Mouse (Mus musculus): ENCODE measurements around the gene Brat1.

Gene Brat1

DNA sequence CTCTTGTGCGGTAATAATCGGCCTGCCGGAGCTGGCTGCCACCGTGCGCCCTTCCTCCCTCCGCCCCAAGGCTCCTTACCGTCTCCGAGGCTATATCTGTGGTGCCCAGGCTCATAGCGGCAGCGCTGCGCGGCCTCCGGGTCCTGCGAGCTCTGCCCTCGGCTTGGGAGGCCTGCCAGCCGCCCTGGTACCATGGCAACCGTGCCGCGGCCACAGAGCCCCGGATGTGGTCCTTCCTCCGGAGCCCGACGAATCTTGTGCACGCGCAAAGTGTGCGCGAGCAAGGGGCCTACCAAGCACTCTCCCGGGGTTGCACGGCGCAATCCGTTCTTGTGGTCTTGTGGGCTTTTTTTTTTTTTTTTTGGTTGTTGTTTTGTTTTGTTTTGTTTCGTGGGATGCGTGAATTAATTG is 2.7 kb upstream of the Brat1 start, which contains the start of gene Iqce:
Gene Iqce (minus strand): TSS at position 276 of the 411 bp plus-strand sequence.
- peak; percentile 99 for DNase-seq

DNA sequence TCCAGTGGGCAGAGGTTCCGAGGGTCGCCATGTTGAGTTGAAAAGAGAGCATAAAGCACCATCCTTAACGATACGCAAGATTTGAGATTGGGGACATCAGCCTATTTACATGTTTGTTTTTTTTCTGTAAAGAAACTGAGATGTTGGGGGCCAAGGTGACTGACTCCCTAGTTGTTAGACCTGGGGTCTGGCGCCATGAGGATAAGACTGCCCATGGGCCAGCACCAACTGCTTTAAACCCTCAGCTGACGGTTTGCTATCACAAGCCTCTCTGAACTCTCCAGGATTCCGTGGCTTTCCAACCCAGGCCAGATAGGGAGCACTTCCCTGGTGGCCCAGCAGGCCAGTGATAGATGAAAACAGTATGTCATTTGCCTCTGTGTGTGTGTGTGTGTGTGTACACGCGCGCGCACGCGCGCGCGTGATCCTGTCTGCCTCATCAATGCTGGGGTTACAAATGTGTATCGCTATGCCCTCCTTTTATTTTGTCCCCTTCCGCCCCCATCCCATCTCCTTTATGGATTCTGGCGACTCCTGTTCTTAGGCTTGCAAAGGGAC is 2.1 kb upstream of the Brat1 start:
- DNase-seq: peak; percentile 93

DNA sequence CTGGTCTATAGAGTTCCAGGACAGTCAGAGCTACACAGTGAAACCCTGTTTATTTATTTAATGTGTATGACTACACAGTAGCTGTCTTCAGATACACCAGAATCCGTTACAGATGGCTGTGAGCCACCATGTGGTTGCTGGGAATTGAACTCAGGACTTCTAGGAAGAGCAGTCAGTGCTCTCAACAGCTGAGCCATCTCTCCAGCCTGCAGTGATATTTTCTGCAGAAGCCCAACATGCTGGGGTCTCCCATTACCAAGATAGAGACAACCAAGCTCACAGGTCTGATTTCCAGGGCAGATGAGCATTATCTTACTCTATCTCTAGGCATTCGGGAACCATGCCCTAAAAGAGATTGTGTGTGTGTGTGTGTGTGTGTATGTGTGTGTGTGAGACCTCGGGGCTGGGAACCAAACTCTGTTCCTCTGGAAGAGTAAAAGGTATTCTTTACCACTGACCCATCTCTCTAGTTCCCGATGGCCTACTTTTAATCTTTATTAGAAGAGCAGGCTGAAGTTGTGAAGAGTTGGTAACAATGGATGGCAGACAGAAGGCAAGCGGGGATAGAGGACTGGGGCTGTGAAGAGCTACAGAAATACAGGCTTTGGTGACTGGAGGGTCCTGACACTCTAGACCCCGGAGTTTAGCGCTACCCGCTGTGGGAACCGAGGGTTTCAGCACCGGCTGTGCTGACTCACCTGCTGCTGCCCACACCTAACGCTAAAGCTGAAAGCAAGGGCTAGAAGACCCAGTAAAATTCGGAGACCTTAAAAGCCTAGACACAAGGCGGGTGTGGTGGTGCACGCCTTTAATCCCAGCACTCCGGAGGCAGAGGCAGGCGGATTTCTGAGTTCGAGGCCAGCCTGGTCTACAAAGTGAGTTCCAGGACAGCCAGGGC is 1.1 kb upstream of the Brat1 start:
- peak; percentile 86 for DNase-seq

DNA sequence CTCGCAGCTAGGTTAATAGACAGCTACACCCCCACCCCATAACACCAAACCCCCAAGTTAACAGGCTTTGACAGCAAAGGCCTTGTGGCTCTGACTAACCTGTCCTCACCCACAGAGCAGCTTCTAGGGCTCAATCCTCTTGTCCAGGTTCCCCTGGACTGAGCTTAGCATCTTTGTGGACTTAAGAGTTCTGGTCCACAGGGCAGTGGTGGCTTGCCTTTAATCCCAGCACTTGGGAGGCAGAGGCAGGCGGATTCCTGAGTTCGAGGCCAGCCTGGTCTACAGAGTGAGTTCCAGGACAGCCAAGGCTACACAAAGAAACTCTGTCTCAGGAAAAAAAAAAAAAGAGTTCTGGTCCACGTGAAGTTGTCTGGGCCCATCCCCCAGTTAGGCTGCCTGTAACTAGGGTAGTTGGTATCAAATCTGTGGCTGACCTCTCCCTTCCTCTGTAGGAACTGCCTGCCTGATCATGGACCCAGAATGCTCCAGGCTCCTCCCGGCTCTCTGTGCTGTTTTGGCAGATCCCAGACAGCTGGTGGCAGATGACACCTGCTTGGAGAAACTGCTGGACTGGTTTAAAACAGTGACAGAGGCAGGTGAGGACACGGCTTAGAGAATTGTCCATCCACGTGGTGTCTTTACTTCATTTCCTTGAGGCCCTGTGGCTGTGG is 825 bp downstream of the Brat1 start:
- peak; percentile 95 for DNase-seq

DNA sequence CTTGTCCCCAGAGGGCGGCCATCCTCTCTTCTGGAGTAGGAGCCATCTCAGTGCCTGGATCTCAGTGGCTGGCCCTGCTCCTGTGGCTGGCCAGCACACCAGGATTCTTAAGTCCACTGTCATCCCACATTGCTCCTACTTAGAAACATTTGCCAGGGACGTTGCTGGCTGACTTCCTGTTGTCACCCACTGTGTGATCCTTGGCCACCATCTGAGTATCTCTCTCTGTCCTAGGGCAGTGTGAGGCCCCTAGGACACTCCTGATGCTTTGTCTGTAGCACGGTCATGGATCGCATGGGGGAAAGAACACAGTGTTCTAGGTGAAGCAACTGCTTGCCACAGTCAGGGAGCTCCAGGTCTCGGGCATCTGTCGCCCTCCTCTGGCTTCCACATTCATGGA is 5.5 kb downstream of the Brat1 start:
- no peak for DNase-seq

DNA sequence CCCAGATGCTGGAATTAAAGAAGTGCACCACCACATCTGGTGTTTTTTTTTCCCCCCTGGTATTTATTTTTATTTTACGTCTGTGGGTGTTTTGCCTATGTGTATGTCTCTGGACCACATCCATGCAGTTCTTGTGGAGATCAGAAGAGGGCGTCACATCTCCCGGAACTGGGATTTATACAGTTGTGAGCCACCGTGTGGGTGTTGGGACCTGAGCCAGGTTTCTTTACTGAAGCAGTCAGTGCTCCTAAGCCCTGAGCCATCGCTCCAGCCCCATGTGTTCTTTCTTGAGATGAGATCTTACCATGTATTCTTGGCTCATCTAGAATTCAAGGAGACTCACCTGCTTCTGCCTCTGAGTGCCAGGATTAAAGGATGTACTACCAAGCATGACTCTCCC is 6.2 kb downstream of the Brat1 start:
- no peak for DNase-seq

DNA sequence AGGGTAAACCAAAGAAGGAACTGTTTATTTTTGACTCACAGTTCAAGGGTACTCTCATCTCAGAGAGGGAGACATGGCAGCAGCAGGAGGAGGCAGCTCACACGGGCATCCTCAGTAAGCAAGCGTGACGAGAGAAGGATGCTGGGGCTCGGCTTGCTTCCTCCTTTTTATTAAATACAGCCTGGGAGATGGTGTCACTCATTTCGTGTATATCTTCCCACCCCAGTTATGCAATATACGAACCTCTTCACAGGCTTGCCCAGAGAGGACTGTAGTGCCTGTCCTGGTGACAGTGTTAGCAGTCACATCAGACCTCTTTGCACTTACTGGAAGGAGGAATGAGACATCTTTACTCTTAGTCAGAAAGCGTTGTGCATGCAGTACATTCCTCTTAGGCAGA is 16.0 kb downstream of the Brat1 start:
- DNase-seq: no peak

DNA sequence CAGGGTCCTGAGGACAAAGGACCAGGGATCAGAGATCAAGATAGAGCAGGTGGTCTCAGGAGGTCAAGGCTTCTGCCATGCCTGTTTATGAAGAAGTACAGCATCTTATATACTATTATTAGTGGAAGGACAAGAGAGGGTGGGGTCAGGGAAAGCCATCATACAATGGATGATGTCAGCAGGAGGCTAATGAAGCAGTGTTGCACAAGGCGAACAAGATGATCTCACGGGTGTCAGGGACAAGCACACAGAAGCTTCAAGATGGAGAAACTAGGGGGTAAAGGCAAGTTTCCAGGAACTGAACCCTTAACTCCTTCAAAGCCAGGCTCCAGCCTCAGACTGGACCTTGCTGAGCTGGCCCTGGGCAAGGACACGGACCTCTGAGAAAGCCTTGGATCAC is 17.3 kb downstream of the Brat1 start:
- DNase-seq: no peak

DNA sequence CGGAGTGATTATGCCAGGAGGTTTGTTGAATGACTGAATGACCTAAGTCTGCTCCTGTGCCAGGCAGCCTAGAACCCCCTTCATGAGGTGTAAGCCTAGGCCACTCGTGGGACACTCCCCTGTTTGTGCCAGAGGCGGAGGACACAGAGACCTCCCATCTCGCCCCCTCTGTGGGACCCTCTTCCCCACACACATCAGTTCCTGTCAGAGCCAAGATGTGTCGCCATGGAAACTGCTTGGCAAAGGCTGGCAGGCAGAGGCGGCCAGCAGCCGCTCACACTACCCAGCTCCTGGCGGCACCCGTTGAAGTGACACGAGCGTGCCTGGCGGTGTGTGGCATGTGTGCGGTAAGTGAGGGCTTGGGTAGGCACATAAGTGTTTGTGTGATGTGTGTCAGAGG is 19.0 kb downstream of the Brat1 start, which contains the start of gene Amz1:
Gene Amz1 (plus strand): TSS at position 306 of the 400 bp plus-strand sequence.
- no peak for DNase-seq

DNA sequence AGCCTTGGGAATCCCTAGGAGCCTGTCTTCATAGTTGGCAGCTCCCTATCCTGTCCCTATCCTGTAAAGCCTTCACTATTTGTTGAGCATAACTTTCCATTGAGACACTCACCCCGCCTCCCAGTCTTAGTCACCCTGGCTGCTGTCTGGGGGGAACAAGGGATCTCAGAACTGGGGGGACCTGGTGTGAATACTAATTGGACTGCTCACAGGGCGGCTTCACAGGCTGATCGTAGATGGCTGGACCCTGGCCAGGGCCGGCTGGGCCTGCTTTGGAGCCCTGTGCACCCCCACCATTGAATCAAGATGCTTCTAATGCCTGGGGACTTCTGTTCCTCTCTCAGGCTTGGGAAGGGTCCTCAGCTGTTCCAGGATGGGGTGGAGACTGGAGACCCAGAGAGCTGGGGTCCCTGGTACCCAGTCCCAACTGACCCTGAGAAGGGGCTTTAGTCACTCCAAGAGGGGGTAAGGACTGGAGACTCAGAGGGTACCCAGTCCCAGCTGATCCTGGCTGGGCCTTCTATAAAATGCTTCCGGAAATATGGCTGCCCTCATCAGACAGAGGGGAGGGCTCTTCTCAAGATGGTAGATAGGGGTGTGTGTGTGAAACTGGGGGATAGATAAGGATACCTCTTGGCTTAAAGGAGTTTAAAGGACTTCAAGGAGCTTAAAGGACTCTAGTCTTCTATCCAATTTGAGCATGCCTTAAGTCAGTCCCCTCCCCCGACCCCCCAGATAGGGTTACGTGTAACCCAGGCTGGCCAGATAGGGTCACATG is 21.4 kb downstream of the Brat1 start:
- DNase-seq: no peak

DNA sequence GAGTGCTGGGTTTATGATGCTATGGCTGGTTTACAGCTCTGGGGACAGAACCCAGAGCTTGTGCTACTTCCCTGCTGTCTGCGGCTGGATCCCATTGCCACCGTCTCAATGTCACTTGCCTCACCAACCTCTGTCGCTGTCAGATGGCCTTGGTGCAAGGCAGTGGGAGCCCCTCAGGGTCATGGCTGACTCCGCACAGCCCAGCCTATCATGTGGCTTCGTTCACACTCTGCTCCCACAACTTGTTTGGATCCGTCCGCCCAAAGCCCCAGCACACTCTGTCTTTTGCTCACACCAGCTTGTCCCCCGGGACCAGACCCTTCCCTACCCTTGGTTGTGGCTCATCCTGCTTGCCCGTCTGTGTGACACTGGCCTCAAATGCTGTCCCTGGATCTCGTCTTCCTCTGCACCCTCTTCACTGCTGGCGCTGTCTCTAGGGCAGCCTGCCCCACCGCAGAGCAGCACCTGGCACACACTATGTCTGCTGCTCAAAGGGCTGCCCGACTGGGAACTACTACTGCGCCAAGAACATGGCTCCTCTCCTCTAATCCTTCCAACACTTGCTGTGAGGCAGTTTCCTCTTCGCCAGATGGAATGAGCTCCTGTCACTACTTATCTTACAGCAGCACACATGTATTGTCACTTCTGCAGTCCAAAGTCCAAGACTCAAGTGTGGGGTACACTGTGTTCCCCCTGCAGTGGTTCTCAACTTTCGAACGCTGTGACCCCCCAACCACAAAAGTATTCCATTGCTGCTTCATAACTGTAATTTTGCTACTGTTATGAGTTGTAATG is 22.3 kb downstream of the Brat1 start:
- no peak for DNase-seq

DNA sequence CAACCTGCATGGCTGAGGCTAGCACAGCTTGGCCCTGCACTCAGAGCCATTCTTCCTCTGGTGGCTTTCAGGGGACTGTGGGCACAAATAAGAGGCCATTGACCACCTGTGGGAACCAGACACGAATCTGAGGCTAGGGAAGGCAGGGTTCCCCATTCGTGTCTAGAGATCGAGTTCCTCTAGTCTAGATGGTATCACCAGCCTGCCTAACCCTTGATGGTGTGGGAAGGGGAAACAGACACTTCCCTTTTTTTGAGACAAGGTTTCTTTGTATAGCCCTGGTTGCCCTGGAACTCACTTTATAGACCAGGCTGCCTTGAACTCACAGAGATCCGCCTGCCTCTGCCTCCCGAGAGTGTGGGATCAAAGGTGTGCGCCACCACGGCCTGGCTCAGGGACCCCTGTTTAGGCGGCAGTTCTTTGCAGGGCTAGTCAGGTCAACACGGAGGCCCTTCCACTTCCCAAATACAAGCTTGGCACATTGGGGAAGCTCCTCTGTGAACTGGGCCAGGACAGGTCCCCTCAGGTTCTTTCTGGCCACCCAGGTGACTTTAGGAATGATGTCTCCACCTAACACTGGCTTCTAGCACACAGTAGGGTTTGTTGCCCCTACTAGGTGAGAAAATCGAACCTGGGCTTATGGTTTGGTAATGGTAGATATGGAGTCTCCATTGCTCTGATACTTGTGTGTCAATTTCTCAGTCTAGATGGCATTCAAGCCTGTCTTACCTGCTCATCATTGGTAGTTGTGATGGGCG is 26.4 kb downstream of the Brat1 start:
- peak; percentile 91 for DNase-seq

DNA sequence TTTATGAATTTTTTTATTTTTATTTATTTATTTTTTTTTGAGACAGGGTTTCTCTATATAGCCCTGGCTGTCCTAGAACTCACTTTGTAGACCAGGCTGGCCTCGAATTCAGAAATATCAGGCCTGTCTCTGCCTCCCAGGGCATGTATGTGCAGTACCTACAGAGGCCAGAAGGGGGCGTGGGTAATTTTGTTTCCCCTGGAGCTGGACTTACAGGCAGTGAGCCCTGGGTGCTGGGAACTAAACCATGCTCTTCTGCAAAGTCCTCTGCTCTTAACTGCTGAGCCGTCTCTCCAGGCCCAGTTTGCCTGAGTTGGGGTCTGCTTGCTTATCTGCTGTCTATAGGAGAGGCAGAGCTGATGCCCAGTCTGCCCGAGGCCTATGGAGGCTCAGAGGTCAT is 27.4 kb downstream of the Brat1 start:
- no peak for DNase-seq

DNA sequence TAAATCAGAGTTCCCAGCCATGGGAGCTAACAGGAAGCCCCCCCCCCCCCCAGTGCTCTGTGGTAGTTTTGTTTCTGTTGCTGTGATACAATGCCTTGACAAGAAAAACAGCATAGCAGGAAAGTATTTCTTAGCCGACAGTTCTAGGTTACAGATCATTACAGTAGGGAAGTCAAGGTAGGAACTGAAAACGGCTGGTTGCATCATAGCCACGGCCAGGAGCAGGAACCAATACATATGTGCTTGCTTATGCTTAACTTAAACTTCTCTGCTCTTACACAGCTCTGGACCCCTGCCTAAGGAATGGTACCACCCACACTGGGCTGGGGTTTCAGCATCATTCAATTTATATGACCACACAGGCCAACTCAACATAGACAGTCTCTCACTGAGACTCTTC is 28.5 kb downstream of the Brat1 start:
- DNase-seq: peak; percentile 92

DNA sequence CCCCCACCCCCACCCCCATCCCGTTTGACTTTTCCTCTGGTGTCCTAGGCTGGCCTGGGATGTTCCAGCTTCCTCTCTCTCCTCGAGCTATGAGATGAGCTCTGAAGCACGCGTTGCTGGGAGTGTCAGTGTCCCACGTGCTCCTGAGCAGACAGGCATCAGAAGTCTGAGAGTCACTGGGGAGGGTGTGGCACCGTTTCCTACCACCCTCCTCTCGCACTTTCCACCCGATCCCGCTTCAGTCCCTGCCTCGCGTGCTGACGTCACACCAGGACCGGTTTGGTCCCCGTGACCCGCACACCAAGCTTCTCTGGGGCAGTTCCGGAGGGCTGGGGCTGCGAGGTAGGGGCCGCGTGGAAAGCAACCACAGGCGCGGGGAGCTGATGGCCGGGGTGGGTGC is 30.5 kb downstream of the Brat1 start:
- peak; percentile 95 for DNase-seq

DNA sequence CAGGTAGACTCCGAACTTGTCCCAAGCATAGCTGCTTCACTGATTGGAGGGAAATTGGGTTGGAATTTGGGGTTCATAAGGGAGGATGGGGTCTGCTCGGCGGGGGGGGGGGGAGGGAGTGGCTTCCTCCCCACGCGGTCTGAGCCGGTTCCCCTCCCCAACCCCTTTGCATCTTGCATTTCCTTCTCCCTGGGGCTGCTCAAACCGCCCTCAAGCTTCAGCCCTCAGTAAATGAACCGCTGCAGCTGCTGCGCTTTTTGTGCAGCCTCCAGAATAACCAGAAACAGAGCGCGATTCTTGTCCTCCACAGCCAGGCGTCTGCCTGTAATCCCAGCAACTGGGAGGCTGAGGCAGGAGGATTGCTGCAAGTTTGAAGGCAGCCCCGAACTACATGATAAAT is 31.4 kb downstream of the Brat1 start:
- no peak for DNase-seq

DNA sequence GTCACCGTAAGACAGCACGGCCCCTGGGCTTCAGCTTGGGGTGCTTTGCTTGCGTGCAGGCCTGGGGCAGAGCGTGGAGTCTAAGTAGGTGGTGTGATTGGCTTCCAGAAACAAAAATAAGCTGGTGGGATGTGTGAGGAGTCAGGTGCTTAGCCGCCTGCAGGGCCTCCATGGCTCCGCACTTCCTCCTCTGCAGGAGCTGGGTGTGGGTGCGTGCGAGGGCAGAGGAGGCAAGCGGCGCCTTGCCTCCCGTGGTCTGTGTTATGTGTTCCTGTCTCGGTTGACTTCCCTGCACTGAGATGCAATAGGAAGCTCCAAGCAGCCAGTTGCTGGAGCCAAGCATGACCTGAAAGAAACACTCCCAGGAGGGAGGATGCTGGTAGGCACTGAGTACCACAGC is 35.0 kb downstream of the Brat1 start:
- DNase-seq: peak; percentile 84

DNA sequence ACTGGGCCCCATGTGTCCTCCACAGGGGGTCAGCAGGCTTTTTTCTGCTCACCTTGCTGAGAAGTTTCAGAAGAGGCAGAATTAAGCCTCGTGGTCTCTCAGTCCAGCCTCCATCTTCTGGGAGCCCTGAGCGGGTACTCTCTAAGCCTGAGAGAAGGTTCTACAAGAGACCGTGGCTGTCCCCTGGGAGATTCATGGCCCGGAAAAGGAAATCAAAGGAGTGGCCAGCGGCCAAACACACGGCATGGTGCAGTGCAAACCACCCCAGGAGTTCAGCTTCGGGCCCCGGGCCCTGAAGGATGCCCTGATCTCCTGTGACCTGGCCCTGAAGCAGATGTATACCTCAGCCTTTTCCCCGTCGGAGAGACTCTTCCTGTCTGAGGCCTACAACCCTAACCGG is 36.2 kb downstream of the Brat1 start:
- peak; percentile 95 for DNase-seq

DNA sequence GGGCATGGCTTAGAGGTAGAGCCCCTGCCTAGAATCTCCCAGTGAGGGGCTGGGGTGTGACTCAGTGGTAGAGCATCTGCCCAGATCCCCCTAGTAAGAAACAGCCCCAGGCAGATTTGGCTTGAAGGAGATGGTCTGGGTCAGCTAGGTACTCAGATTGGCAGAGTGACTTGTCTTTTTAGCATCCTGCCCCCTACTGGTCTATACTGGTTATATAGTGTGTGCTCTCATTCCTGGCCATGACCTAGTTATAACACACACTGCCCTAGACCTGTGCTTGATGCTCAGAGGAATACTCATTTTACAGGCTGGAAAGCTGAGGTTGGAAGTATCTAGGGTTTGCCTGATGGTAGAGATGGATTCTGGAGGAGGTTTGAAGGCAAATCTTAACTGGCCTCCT is 37.1 kb downstream of the Brat1 start:
- DNase-seq: peak; percentile 88

DNA sequence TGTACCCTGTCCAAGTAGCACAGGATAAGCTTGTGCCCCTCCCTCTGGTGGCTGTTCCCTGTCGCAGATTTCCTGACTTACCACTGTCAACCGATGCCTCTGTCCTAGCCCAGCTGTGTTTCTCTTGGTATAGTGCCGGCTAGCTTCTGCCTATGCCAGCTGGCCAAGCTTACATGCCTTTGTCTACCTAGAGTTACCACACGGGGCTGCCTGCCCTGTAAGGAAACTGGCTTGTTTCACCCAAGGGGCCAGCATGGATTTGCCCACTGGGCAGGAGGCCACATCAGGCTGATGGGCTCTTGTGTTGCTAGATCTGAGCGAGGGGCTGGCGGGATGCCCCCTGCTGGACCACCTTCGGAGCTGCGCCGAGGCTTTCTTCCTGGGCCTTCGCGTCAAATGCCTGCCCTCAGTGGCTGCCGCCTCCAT is 38.9 kb downstream of the Brat1 start:
- DNase-seq: peak; percentile 90

DNA sequence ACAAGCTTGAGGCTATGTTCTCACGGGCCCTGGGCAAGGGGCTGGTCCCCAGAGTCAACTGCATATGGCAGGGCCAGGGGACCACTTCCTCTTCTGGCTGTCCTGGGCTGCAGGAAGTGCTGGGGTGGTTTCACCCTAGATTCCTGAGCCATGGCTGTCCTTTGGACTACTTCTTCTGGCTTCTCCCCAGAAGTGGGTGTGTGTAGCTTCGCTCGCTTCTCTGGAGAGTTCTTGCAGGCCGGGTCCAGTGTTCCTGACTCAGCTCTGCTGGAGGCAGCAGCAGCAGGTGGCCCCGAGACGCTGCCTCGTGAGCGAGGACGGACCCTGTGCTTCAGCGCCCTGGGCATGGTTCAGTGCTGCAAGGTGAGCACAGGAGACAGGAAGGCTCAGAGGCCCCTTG is 43.6 kb downstream of the Brat1 start:
- DNase-seq: peak; percentile 96
